Mouse (Mus musculus): ENCODE measurements around the gene Trim30a. TPM values are rescaled to one million over a fixed set of nuclear protein-coding genes. Genes with fewer than 3 reads are reported as not detected.

Trim30a gene
- polyA plus RNA-seq, 1 experiment from 2014 or later = 1.0 TPM

GRCm38 (mm10) chr7:104369736-104370414, 95.1 kb downstream of the Trim30a start, which contains the start of gene Trim30b:
Gene Trim30b (minus strand): TSS chr7:104369884.
- Histone ChIP-seq H3K36me3 (no peaks in the 10 kb centered on the region), H3K9ac (no peak within 1 kb of the TSS), H3K9me3 (no peaks in the 10 kb centered on the region), H3K27ac (replicated peaks) (no peak within 1 kb of the TSS), H3K4me2 (no peak within 1 kb of the TSS), H3K4me3 (no peak within 1 kb of the TSS), H3K27me3 (replicated peaks) (no peaks in the 10 kb centered on the region), H3K4me1 (no peaks in the 10 kb centered on the region)
- ATAC-seq (ENCODE audit: extremely low read depth, insufficient number of reproducible peaks, low FRiP score, low TSS enrichment) = no peak
- 61% methylated on average over 1 of the region's 1 CpGs for WGBS

- H3K4me1 ChIP-seq = no peaks in the 10 kb centered on the region
- H3K27me3 ChIP-seq (replicated peaks) = no peaks in the 10 kb centered on the region
- no peak overlapping the region for H3K4me2 ChIP-seq
- no peaks in the 10 kb centered on the region for H3K36me3 ChIP-seq
- no peak overlapping the region for H3K27ac ChIP-seq (replicated peaks)
- no peak overlapping the region for H3K4me3 ChIP-seq
- no peaks in the 10 kb centered on the region for H3K9me3 ChIP-seq
- no peak overlapping the region for H3K9ac ChIP-seq
- no peak for ATAC-seq (ENCODE audit: extremely low read depth, insufficient number of reproducible peaks, low FRiP score, low TSS enrichment)
Measured at GRCm38 (mm10) chr7:104366339-104366738, 98.7 kb downstream of the Trim30a start.

Other genes with a start within 250 kb of the Trim30a start
- 2.8 TPM in 2 replicates for gene Trim6, start 246.4 kb downstream of the Trim30a start, polyA plus RNA-seq (2015; fragmentation: Nextera tagmentation; extraction: Ambion mirVana)
- gene Trim34a, start 220.7 kb downstream of the Trim30a start, polyA plus RNA-seq (2015; fragmentation: Nextera tagmentation; extraction: Ambion mirVana) = 2.1 and 2.4 TPM in 2 replicates
- gene Trim5, start 177.1 kb downstream of the Trim30a start, polyA plus RNA-seq (2015; fragmentation: Nextera tagmentation; extraction: Ambion mirVana) = 0.57 TPM in 2 replicates
- 7.6 and 8.8 TPM in 2 replicates for gene Trim12a, start 149.7 kb downstream of the Trim30a start, polyA plus RNA-seq (2015; fragmentation: Nextera tagmentation; extraction: Ambion mirVana)
- 0.13 TPM in 1 of 2 replicates, not detected in the other for gene Trim34b, start 135.7 kb downstream of the Trim30a start, polyA plus RNA-seq (2015; fragmentation: Nextera tagmentation; extraction: Ambion mirVana)
- 2.3 and 2.6 TPM in 2 replicates for gene Trim12c, start 111.8 kb downstream of the Trim30a start, polyA plus RNA-seq (2015; fragmentation: Nextera tagmentation; extraction: Ambion mirVana)
- 0.20 and 0.22 TPM in 2 replicates for gene Trim30b, start 95.3 kb downstream of the Trim30a start, polyA plus RNA-seq (2015; fragmentation: Nextera tagmentation; extraction: Ambion mirVana)
- gene Trim30c, start 64.4 kb downstream of the Trim30a start, polyA plus RNA-seq (2015; fragmentation: Nextera tagmentation; extraction: Ambion mirVana) = 0.11 and 0.16 TPM in 2 replicates
- gene Trim30d, start 42.7 kb upstream of the Trim30a start, polyA plus RNA-seq (2015; fragmentation: Nextera tagmentation; extraction: Ambion mirVana) = 0.21 and 0.47 TPM in 2 replicates
- not detected in 2 replicates for gene Olfr651, start 84.9 kb upstream of the Trim30a start, polyA plus RNA-seq (2015; fragmentation: Nextera tagmentation; extraction: Ambion mirVana)
- gene Olfr652, start 95.7 kb upstream of the Trim30a start, polyA plus RNA-seq (2015; fragmentation: Nextera tagmentation; extraction: Ambion mirVana) = not detected in 2 replicates
- gene Olfr653, start 112.1 kb upstream of the Trim30a start, polyA plus RNA-seq (2015; fragmentation: Nextera tagmentation; extraction: Ambion mirVana) = not detected in 2 replicates
- not detected in 2 replicates for gene Olfr654, start 121.8 kb upstream of the Trim30a start, polyA plus RNA-seq (2015; fragmentation: Nextera tagmentation; extraction: Ambion mirVana)
- not detected in 2 replicates for gene Olfr655, start 136.6 kb upstream of the Trim30a start, polyA plus RNA-seq (2015; fragmentation: Nextera tagmentation; extraction: Ambion mirVana)
- not detected in 2 replicates for gene Olfr656, start 148.8 kb upstream of the Trim30a start, polyA plus RNA-seq (2015; fragmentation: Nextera tagmentation; extraction: Ambion mirVana)
- not detected in 2 replicates for gene Olfr657, start 159.6 kb upstream of the Trim30a start, polyA plus RNA-seq (2015; fragmentation: Nextera tagmentation; extraction: Ambion mirVana)
- not detected in 2 replicates for gene Olfr658, start 182.1 kb upstream of the Trim30a start, polyA plus RNA-seq (2015; fragmentation: Nextera tagmentation; extraction: Ambion mirVana)
- not detected in 2 replicates for gene Olfr659, start 201.6 kb upstream of the Trim30a start, polyA plus RNA-seq (2015; fragmentation: Nextera tagmentation; extraction: Ambion mirVana)
- gene Olfr661, start 221.3 kb upstream of the Trim30a start, polyA plus RNA-seq (2015; fragmentation: Nextera tagmentation; extraction: Ambion mirVana) = not detected in 2 replicates